Comparison of ENCODE assay signal across 8 mouse cellular contexts in genomic region chr10:121365781-121366272, GRCm38 (mm10). TPM values are rescaled to one million over a fixed set of nuclear protein-coding genes. Genes with fewer than 3 reads are reported as not detected.
DNase-seq lines count a peak whose midpoint lies in the region; ATAC-seq lines count a peak whose summit lies in the region.

No protein-coding gene starts in this region.

- H3K9ac ChIP-seq in heart, embryonic 11.5 days (ENCODE audit: low read depth, low read length) = peak overlapping the region; percentile 76; the same call in 1 of the 2 replicates
- H3K9ac ChIP-seq in kidney, embryonic 15.5 days = peak overlapping the region; percentile 74

- H3K9me3 ChIP-seq in heart, embryonic 11.5 days (replicated peaks; ENCODE audit: control insufficient read depth, low read length) = no peaks in the 10 kb centered on the region
- no peaks in the 10 kb centered on the region for H3K9me3 ChIP-seq in kidney, embryonic 15.5 days (replicated peaks)

- no peak for ATAC-seq in heart, embryonic 11.5 days (replicated peaks; ENCODE audit: insufficient number of reproducible peaks, low FRiP score, low TSS enrichment)
- no peak for ATAC-seq in kidney, embryonic 15.5 days (replicated peaks; ENCODE audit: low FRiP score)
- peak; percentile 60 for ATAC-seq in megakaryocyte progenitor cell, adult 5-6 weeks (replicated peaks; ENCODE audit: poor library complexity)

- peak; percentile 48 for DNase-seq in gastrocnemius, adult 18-20 months (ENCODE audit: low spot score)
- no peak for DNase-seq in gastrocnemius, postnatal 36 days
- DNase-seq in adrenal gland, postnatal 36 days = peak; percentile 43 to 58
- no peak for DNase-seq in right cerebral cortex, postnatal 14 days
- no peak for DNase-seq in ovary, postnatal 36 days (ENCODE audit: low spot score)

- H3K4me2 ChIP-seq in heart, embryonic 11.5 days = peak overlapping the region; percentile 94
- H3K4me2 ChIP-seq in kidney, embryonic 15.5 days = peak overlapping the region; percentile 73

- H3K4me1 ChIP-seq in heart, embryonic 11.5 days (ENCODE audit: control insufficient read depth, insufficient read depth, low read length) = peaks cover 14% of the 10 kb centered on the region
- H3K4me1 ChIP-seq in kidney, embryonic 15.5 days = peaks cover 28% of the 10 kb centered on the region

- intact Hi-C loops in gastrocnemius, postnatal 36 days (cut with DNase I) = no loop called here

- H3K4me3 ChIP-seq in heart, embryonic 11.5 days (ENCODE audit: low read depth, low read length) = peak overlapping the region; percentile 74
- peak overlapping the region; percentile 75 for H3K4me3 ChIP-seq in kidney, embryonic 15.5 days (replicated peaks)

- 14% methylated on average over 9 of the region's 9 CpGs for WGBS in heart, embryonic 11.5 days (ENCODE audit: insufficient replicate concordance)
- 8% methylated on average over 9 of the region's 9 CpGs for WGBS in kidney, embryonic 15.5 days

- H3K27me3 ChIP-seq in heart, embryonic 11.5 days (ENCODE audit: control insufficient read depth, insufficient read depth, low read length) = no peaks in the 10 kb centered on the region
- no peaks in the 10 kb centered on the region for H3K27me3 ChIP-seq in kidney, embryonic 15.5 days

- H3K27ac ChIP-seq in heart, embryonic 11.5 days (ENCODE audit: low read depth, low read length) = no peak overlapping the region
- H3K27ac ChIP-seq in kidney, embryonic 15.5 days = no peak overlapping the region

- no peaks in the 10 kb centered on the region; the same call in 1 of the 2 replicates for H3K36me3 ChIP-seq in heart, embryonic 11.5 days (ENCODE audit: control insufficient read depth, insufficient read depth, low read length)
- peaks cover 16% of the 10 kb centered on the region; the same call in 1 of the 2 replicates for H3K36me3 ChIP-seq in kidney, embryonic 15.5 days

RNA-seq across cellular contexts. Expression of gene Gns, which starts 0.9 kb away (rescaled TPM):
- total RNA-seq in gastrocnemius, adult 18-20 months (2021) = 10 to 100 TPM; 26.8 to 29.2 TPM
- total RNA-seq in gastrocnemius, postnatal 36 days (2021) = 10 to 100 TPM; 24.6 to 27.9 TPM
- 100 to 1,000 TPM; 159 to 213 TPM for total RNA-seq in adrenal gland, postnatal 36 days (2021)
- polyA plus RNA-seq in heart, embryonic 11.5 days (2014; fragmentation: Nextera tagmentation; extraction: Ambion mirVana) = 33.6 and 38.3 TPM in 2 replicates
- 41.5 and 46.0 TPM in 2 replicates for polyA plus RNA-seq in kidney, embryonic 15.5 days (2015; fragmentation: Nextera tagmentation; extraction: Ambion mirVana)
- 12.1 and 12.6 TPM in 2 replicates for total RNA-seq in megakaryocyte progenitor cell, adult 5-6 weeks (2015)
- 10.6 and 12.0 TPM in 2 replicates for total RNA-seq in megakaryocyte progenitor cell, adult 5-6 weeks (2017)

RNA-seq across cellular contexts. Expression of gene Tbc1d30, which starts 14.7 kb away (rescaled TPM):
- total RNA-seq in gastrocnemius, adult 18-20 months (2021) = under 1 TPM; 0.17 to 0.48 TPM
- under 1 TPM; 0.42 to 0.46 TPM for total RNA-seq in gastrocnemius, postnatal 36 days (2021)
- total RNA-seq in adrenal gland, postnatal 36 days (2021) = 10 to 100 TPM in 1 of 2 experiments, 1 to 10 TPM in 1; 3.1 to 10.6 TPM
- polyA plus RNA-seq in heart, embryonic 11.5 days (2014; fragmentation: Nextera tagmentation; extraction: Ambion mirVana) = 1.1 and 1.5 TPM in 2 replicates
- polyA plus RNA-seq in kidney, embryonic 15.5 days (2015; fragmentation: Nextera tagmentation; extraction: Ambion mirVana) = 0.33 and 0.57 TPM in 2 replicates
- 0.51 and 0.59 TPM in 2 replicates for total RNA-seq in megakaryocyte progenitor cell, adult 5-6 weeks (2015)
- 1.3 TPM in 1 of 2 replicates, not detected in the other for total RNA-seq in megakaryocyte progenitor cell, adult 5-6 weeks (2017)

Comparison
In these comparisons a context has a peak if more than half of its experiments do, and no peak if none do; other contexts are left out.
1. DNase-seq: peak in gastrocnemius, adult 18-20 months (single experiment) and adrenal gland, postnatal 36 days (2 of 2); none in gastrocnemius, postnatal 36 days (0 of 2), right cerebral cortex, postnatal 14 days (single experiment) and ovary, postnatal 36 days (single experiment).
2. RNA of gene Gns, which starts 0.9 kb away (total RNA-seq): 159 to 213 TPM in adrenal gland, postnatal 36 days; 26.8 to 29.2 TPM in gastrocnemius, adult 18-20 months, 24.6 to 27.9 TPM in gastrocnemius, postnatal 36 days and 10.6 to 12.6 TPM in megakaryocyte progenitor cell, adult 5-6 weeks; every median in the first group is over 4 times any median in the second.